Mouse (Mus musculus) monocyte, adult 5-6 weeks (primary cell): ENCODE data around the gene Alg14. TPM values are rescaled to one million over a fixed set of nuclear protein-coding genes. Genes with fewer than 3 reads are reported as not detected.

Experiments
- ATAC-seq: fragments of 153-309, 156-312 bp; replicated peaks from 2 replicates; pipeline ENCODE4 v1.8.0; 2017; ENCODE audit warnings: mild to moderate bottlenecking; ENCODE audit not compliant: low TSS enrichment, insufficient number of reproducible peaks, severe bottlenecking, poor library complexity, low FRiP score
- total RNA-seq: library from RNA; stranded (forward); fragments of 200-1000, 200-491, 200-594 nt; gene quantifications from 3 replicates; pipeline ENCODE4 v1.2.3, GENCODE M21; 2017

Alg14 gene
- total RNA-seq, 1 experiment from 2014 or later, result 6.5 TPM

DNA sequence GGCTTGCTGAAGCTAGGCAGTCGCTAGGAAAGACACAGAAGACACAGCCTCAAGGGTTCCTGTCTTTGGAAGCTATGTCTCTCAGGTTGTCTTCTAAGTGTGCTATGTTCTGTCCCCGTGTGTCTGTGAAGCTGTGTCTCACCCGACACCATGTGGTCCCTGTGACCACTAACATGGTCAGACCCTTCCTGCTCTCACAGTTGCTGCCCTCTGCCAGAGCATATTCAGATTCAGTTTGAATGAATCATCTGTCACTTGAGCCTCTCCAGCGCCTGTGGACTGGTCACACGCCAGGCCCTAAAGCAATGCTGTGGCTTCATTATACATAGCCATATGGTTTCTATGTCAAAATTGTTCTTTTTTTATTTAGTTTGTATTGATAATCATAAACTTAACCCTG lies 88.1 kb downstream of the Alg14 start:
- no peak for ATAC-seq

DNA sequence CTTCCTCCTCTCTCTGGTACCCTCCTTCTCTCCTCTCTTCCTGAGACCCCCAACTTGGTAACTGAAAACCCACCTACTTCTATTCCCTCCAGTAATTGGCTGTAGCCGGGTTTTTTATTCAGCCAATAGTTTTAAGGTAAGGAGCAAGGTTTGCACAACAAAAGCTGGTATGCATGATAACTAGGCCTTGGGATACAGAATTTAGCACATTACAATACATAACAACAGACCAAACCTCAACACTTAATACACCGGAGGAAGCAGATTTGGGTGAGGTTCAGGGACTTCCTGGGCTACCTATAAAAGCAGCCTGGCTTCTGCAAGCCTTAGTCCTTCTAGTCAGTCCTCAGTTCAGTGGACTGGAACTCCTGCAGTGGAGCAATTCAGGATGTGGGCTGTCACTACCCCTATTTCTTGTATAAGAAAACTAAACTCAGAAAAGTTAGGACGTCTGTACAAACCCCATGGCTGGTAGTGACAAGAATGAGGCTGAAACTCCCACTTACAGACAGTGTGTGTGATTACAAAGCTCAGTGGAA lies 96.0 kb downstream of the Alg14 start:
- ATAC-seq, result no peak

DNA sequence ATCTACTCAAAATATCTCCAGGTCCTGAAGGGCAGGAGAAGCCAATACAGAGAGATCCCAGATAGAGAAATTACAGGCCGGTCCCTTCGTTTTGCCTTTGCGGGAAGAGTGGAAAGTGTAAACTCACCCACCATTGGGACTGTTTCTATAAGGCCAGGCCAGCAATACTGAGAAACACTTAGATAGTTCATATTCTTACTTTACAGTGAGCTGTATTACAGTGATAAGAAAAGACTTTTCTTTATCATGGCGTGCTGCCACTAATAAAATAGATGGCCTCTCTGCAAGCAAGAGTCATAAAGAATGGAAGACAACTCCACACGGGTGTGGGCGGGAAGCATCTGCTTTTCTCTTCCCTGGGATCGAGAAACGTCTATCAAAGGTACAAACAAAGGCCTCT lies 97.8 kb downstream of the Alg14 start:
- no peak for ATAC-seq

DNA sequence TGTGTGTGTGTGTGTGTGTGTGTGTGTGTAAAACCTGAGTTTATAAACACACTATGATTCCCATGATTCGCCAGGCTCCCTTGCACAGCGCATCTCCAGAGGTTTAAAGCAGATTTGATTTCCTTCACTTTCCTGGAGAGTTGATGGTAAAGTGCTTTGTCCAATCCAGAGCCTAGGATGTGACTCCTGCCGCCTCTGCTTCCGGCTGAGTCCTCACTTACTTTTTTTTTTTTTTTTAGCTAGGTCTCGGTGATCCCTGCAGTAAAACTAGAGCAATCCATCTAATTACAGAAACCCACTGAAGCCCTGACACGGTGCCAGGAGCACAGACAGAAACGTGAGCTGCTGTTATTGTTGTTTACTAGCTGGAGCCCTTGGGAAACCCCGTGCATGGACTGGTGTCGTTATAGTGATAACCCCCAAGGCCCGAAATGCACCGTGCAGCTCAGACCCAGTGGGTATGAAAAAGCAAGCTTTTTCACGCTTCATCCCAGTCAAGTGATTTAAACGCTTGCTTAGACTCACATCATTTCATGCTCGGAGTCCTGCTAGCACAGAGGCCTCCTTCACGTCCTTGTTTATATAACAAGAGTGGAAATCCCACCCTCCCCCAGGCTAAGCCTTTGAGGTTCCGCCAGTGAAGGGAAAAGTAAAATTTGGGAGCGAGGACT lies 98.4 kb downstream of the Alg14 start:
- ATAC-seq, result no peak

DNA sequence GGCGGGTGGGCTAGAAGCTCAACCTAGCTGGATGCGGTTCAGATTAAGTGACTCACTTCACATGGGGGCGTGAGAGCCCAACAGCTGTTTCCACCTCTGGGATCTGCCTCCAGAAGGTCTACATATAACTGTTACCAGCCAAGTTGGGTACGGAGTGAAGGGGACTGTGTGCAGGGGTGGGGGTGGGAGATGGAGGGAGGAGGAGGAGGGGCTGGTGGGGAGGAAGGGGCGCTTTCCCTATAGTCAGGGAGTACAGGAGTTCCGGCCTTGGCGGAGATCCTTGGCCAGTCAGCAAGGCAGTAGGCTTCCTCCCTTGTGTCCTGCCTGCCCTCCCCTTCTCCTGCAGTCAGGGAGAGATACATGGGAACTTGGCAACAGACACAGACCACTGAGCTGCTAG lies 99.2 kb downstream of the Alg14 start:
- no peak for ATAC-seq

DNA sequence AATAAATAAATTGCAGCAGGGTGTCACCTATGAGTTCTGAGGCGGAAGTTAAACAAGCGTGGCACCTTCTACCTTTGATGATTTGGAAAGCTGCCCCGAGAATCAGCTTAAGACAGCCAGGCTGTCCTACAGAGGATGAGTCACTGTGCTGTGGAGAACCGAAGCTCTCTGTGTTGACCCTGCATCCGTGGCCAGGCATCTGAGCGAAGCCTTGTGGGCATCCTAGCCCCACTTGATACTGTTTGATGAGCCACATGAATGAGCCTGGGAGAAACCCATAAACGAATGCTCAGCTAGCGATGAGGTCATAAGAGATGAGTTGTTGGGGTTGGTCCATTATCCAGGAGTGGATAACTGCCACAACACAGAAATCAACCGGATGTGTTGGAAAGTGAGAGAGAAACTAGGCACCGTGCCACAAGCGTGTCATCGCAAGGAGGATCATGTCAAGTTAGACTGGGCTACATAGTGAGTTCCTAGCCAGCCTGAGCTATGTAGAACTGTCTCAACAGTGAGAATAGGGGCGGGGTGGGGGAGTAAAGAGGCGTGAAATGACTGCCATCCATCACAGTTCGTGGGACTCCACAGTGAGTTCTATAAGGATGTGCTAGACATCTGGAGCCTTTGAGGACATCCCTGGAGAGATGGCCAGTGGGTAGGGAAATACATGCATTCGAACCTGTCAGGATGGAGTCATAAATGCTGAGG lies 104.2 kb downstream of the Alg14 start:
- no peak for ATAC-seq

DNA sequence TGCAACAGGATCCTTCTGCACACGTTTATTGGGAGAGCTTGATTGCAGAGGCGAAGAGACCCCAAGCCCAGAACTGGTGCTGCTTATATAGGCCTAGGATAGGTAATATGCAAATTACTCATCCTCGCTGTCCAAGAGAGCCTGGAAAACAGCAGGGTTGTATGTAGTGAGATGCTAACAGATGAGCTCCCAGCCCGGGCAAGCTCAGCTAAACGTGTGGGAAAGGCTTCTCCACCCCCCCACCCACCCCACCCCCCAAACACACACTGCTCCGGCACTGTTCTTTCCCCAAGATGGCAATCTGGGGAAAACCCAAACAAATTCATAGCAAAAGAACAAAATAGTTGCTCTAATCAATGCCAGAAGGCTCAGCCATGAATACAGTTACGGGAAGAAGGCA lies 105.0 kb downstream of the Alg14 start:
- no peak for ATAC-seq

DNA sequence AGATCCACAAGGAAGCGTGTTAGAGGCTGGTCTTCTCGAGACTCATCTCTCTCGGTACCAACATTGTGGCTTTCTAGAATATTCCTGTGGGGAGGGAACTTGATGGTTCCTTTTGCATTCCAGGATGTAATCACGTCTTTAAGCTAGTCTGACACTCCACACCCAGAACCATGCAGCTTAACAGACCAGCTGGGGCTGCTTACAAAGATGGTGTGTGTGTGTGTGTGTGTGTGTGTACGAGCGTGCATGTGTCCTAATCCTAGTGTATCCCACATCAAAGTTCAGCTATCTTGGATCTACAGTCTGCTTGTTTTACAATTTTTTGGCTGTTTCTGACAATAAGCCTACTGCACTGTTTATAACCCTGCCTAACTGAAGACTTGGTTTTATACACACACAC lies 105.4 kb downstream of the Alg14 start:
- ATAC-seq, result no peak

DNA sequence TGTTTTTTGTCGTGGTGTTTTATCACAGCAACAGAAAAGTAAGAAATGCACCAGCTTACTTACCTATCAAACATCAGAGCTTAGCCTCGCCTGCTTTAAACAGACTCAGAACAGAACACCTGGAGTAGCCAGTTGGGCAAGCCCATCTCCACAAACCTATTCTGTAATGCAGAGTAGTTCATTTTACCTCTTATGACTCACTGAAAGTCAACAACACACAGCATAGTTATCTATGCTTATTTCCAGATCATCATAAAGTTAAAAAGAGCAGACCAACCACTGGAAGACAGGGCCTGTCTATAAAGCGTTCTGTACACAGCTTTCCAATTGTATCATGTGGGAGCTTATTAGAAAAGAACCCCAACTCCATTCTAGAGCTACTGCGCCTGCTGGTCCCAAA lies 109.8 kb downstream of the Alg14 start:
- no peak for ATAC-seq

DNA sequence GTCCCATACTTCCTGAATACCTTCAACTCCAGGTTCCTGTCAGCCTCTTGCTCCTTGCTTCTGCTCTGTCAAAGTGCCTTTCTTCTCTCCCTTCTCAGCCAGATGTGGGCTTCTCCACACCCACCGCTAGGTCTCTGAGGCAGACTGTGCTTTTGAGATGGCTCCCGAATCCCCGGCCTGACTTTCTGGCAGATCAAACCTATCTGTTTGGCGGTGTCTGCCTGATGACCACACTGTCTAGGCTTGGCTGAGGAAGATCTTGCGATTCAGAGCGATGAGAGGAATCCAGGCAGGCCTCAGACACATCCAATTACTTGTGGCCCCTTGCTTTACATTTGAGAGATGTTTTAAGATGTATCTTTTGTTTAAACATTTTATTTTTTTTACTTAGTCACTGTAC lies 110.5 kb downstream of the Alg14 start:
- ATAC-seq, result no peak

DNA sequence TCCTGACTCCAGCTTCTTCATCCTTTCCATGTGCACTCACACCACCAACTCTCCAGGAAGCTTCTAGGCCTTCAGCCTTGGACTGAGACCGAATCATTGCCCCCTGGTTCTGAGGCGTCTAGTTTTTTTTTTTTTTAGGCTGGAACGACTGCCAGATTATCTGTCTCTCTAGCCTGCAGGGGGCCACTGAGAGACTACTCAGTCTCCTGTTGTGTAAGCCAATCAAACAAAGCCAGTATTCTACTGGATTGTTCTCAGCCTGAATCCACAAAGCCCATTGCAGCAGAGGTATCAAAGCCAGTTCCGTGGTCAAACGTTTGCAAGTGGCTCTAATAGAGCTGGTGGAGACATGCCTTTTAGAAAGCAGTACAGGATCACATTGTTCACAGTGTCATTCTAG lies 111.9 kb downstream of the Alg14 start:
- no peak for ATAC-seq

DNA sequence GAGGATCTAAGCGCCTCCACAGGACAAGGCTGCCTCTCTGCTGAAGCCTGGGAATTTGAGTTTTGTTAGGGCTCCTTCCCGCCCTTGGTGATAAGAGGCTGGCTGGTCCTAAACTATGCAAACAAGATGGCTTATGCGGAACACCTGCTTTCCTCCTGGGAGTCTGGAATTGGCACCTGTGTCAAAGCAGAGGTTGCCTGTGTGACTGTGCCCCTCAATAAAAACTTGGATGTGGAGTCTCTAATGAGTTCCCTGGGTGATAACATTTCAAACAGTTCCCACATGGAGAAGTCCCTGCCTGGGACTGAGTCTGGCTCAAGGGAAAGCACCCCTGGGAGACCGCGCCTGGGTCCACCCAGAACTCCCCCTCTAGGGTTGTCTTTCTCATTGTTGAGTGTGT lies 113.5 kb downstream of the Alg14 start:
- no peak for ATAC-seq

DNA sequence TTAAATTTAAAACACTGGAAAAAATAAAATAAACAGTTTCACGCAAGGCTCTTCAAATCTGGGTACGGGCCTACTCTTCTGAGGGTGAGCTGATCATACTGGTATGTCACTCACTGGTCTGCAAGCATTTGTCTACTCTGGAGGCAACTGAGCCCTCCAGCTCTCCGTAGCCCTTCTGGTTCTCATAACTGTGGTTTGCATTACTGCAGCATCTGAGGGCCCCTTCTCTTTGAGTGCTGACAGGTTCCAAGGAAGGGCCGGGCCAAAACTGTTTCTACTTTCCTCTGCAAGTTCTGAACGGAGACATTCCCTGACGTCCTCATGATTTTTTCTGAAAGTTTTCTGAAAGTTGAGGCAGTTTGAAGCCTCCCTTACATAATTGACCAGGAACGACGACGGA lies 115.8 kb downstream of the Alg14 start:
- no peak for ATAC-seq

DNA sequence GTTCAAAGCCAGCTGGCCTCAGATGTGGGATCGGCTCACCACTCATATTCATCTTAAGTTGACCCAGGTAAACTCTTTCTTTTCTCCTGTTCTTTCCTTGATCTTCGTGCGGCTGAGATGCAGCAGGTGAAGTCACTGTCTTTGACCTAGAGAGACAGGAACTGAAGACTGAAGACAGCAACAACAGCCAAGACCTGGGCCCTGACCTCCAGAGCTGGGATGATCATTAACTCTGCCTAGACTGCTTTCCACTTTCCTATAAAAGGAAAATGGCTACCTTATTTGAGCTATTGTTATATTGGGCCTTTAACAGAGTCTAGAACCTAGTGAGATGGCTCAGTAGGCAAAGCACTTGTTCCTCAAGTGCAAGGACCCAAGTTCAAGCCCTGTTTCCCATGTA lies 116.8 kb downstream of the Alg14 start:
- no peak for ATAC-seq

DNA sequence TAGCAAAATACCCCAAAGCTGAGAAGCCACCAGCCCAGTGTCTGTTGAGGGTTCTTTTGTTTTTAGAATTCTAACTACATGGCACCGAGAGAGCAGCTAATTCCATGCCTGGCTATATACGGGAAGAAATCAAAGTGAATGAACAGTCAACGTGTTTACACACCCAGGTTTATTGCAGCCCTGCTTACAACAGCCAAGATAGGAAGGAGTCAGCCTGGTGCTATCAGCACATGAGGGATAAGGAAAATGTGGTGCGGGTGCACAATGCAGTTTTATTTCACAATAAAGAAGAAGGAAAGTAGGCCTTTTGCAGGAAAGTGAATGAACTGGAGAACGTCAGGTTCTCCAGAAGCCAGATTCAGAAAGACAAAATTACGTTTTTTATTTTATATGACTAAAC lies 119.9 kb downstream of the Alg14 start:
- ATAC-seq, result no peak

Other genes starting within 250 kb of the Alg14 start
- gene Rwdd3, start 120.1 kb upstream of the Alg14 start, total RNA-seq, result 3.6 to 6.2 TPM (median 3.9 TPM) in 3 replicates
- 0.11 to 1.0 TPM in 2 of 3 replicates, not detected in the other for gene Tmem56, start 8.7 kb upstream of the Alg14 start, total RNA-seq
- gene Cnn3, start 134.7 kb downstream of the Alg14 start, total RNA-seq, result 5.2 to 37.7 TPM (median 7.7 TPM) in 3 replicates
- gene Slc44a3, start 240.6 kb downstream of the Alg14 start, total RNA-seq, result not detected in 3 replicates